Comparison of ENCODE assay signal across 14 mouse cellular contexts in genomic region chr8:118017261-118017660, GRCm38 (mm10).
A peak's percentile ranks its signal among the peaks of the same experiment; 100 is the strongest.
DNase-seq lines count a peak whose midpoint lies in the region; ATAC-seq and TF ChIP-seq lines count a peak whose summit lies in the region.
"Had no signal": no experiment of that assay in that cellular context is flagged by ENCODE, and none has a peak within 500 bp of the region (broad histone marks: within the 10 kb centered on the region; RNA-seq: fewer than 3 reads in every experiment).

No protein-coding gene starts in this region.

- H3K4me2 ChIP-seq in forebrain, embryonic 13.5 days, result no peak overlapping the region
- H3K4me2 ChIP-seq in forebrain, embryonic 15.5 days (replicated peaks), result no peak overlapping the region
- no peak overlapping the region for H3K4me2 ChIP-seq in kidney, postnatal 0 days (ENCODE audit: low read length)
- no peak overlapping the region for H3K4me2 ChIP-seq in hindbrain, embryonic 16.5 days (ENCODE audit: low read length)
- H3K4me2 ChIP-seq in lung, postnatal 0 days (replicated peaks; ENCODE audit: low read depth, low read length), result no peak overlapping the region
- H3K4me2 ChIP-seq: liver, embryonic 15.5 days; neural tube, embryonic 13.5 days had no signal

- TF ChIP-seq CTCF in kidney, postnatal 0 days (IDR thresholded peaks at IDR 0.05; ENCODE audit: low read depth), result no peak
- TF ChIP-seq CTCF in ES-Bruce4 (IDR thresholded peaks at IDR 0.05; ENCODE audit: low read depth, low read length), result no peak
- TF ChIP-seq CTCF in lung, postnatal 0 days (IDR thresholded peaks at IDR 0.05), result no peak

- DNase-seq in kidney, postnatal 0 days (ENCODE audit: low spot score), result peak; percentile 28
- DNase-seq in kidney, adult 18-20 months, result no peak
- DNase-seq in embryo, embryonic 9.5 days (ENCODE audit: extremely low spot score), result no peak
- DNase-seq in lung, postnatal 0 days (ENCODE audit: low spot score), result no peak
- DNase-seq: adrenal gland, postnatal 36 days; heart, adult 11 months; spleen, adult 18-20 months had no signal

- TF ChIP-seq EP300 in ES-Bruce4 (IDR thresholded peaks at IDR 0.05; ENCODE audit: insufficient read depth, low read depth, low read length), result 0 out of 2 replicates have a peak, but pooled peaks have one; percentile 25
- no peak for TF ChIP-seq EP300 in lung, postnatal 0 days (IDR thresholded peaks at IDR 0.05)

- H3K27me3 ChIP-seq in forebrain, embryonic 13.5 days, result no peaks in the 10 kb centered on the region
- no peaks in the 10 kb centered on the region for H3K27me3 ChIP-seq in forebrain, embryonic 15.5 days
- no peaks in the 10 kb centered on the region for H3K27me3 ChIP-seq in kidney, postnatal 0 days (ENCODE audit: insufficient read depth, low read length)
- no peaks in the 10 kb centered on the region for H3K27me3 ChIP-seq in ES-Bruce4 (ENCODE audit: control insufficient read depth, insufficient read depth, low read length, poor library complexity, severe bottlenecking)
- H3K27me3 ChIP-seq in hindbrain, embryonic 16.5 days (replicated peaks; ENCODE audit: control insufficient read depth, insufficient read depth, low read length), result no peaks in the 10 kb centered on the region; the same call in 1 of the 2 replicates
- H3K27me3 ChIP-seq in lung, postnatal 0 days (replicated peaks; ENCODE audit: insufficient read depth, low read length), result no peaks in the 10 kb centered on the region
- H3K27me3 ChIP-seq: liver, embryonic 15.5 days; neural tube, embryonic 13.5 days had no signal

- H3K4me1 ChIP-seq in forebrain, embryonic 13.5 days, result peaks cover 6% of the 10 kb centered on the region
- H3K4me1 ChIP-seq in forebrain, embryonic 15.5 days, result peaks cover 10% of the 10 kb centered on the region
- H3K4me1 ChIP-seq in kidney, postnatal 0 days (replicated peaks; ENCODE audit: insufficient read depth, low read length), result no peaks in the 10 kb centered on the region
- H3K4me1 ChIP-seq in ES-Bruce4 (ENCODE audit: control insufficient read depth, insufficient read depth, low read length), result peaks cover 2% of the 10 kb centered on the region
- no peaks in the 10 kb centered on the region for H3K4me1 ChIP-seq in hindbrain, embryonic 16.5 days (ENCODE audit: control insufficient read depth, insufficient read depth, low read depth, low read length)
- no peaks in the 10 kb centered on the region for H3K4me1 ChIP-seq in lung, postnatal 0 days (ENCODE audit: insufficient read depth, low read depth, low read length)
- H3K4me1 ChIP-seq: liver, embryonic 15.5 days had no signal

- H3K4me3 ChIP-seq in forebrain, embryonic 13.5 days, result no peak overlapping the region
- H3K4me3 ChIP-seq in forebrain, embryonic 15.5 days, result no peak overlapping the region
- no peak overlapping the region for H3K4me3 ChIP-seq in kidney, postnatal 0 days (replicated peaks; ENCODE audit: low read depth, low read length)
- H3K4me3 ChIP-seq in ES-Bruce4 (ENCODE audit: low read depth, low read length), result no peak overlapping the region
- H3K4me3 ChIP-seq in hindbrain, embryonic 16.5 days (ENCODE audit: low read length), result no peak overlapping the region
- H3K4me3 ChIP-seq in lung, postnatal 0 days (ENCODE audit: low read depth, low read length), result no peak overlapping the region
- H3K4me3 ChIP-seq: liver, embryonic 15.5 days; neural tube, embryonic 13.5 days had no signal

- 17% methylated on average over 6 of the region's 6 CpGs for WGBS in forebrain, embryonic 13.5 days
- WGBS in forebrain, embryonic 15.5 days, result 18% methylated on average over 6 of the region's 6 CpGs
- 26% methylated on average over 6 of the region's 6 CpGs for WGBS in kidney, postnatal 0 days
- 29% methylated on average over 5 of the region's 6 CpGs for WGBS in hindbrain, embryonic 16.5 days
- 43% methylated on average over 6 of the region's 6 CpGs for WGBS in lung, postnatal 0 days

- peak; percentile 53 for ATAC-seq in forebrain, embryonic 13.5 days
- no peak; the same call in 1 of the 2 replicates for ATAC-seq in forebrain, embryonic 15.5 days (replicated peaks)
- ATAC-seq in kidney, postnatal 0 days (replicated peaks; ENCODE audit: low FRiP score, low read depth), result no peak
- peak; percentile 61 for ATAC-seq in hindbrain, embryonic 16.5 days
- no peak for ATAC-seq in lung, postnatal 0 days
- ATAC-seq: intestine, embryonic 16.5 days had no signal

- no peak for TF ChIP-seq POLR2A in ES-Bruce4 (IDR thresholded peaks at IDR 0.05; ENCODE audit: insufficient read depth, low read length)

- no peak overlapping the region for H3K9ac ChIP-seq in forebrain, embryonic 13.5 days
- no peak overlapping the region for H3K9ac ChIP-seq in forebrain, embryonic 15.5 days (replicated peaks)
- no peak overlapping the region for H3K9ac ChIP-seq in kidney, postnatal 0 days (ENCODE audit: low read depth, low read length)
- no peak overlapping the region for H3K9ac ChIP-seq in ES-Bruce4 (ENCODE audit: low read depth, poor library complexity, severe bottlenecking)
- H3K9ac ChIP-seq in hindbrain, embryonic 16.5 days (ENCODE audit: low read depth, low read length), result no peak overlapping the region
- no peak overlapping the region for H3K9ac ChIP-seq in lung, postnatal 0 days (replicated peaks; ENCODE audit: low read depth)
- H3K9ac ChIP-seq: liver, embryonic 15.5 days; neural tube, embryonic 13.5 days had no signal

- H3K9me3 ChIP-seq in forebrain, embryonic 13.5 days (replicated peaks), result no peaks in the 10 kb centered on the region
- no peaks in the 10 kb centered on the region for H3K9me3 ChIP-seq in forebrain, embryonic 15.5 days
- no peaks in the 10 kb centered on the region for H3K9me3 ChIP-seq in kidney, postnatal 0 days (replicated peaks; ENCODE audit: low read length)
- H3K9me3 ChIP-seq in ES-Bruce4 (replicated peaks; ENCODE audit: control insufficient read depth, insufficient read depth, low read length, poor library complexity, severe bottlenecking), result no peaks in the 10 kb centered on the region; the same call in none of the 2 replicates
- no peaks in the 10 kb centered on the region for H3K9me3 ChIP-seq in hindbrain, embryonic 16.5 days (ENCODE audit: control insufficient read depth, low read length)
- no peaks in the 10 kb centered on the region for H3K9me3 ChIP-seq in lung, postnatal 0 days (ENCODE audit: low read length)
- H3K9me3 ChIP-seq: neural tube, embryonic 13.5 days had no signal

- no peak overlapping the region for H3K27ac ChIP-seq in forebrain, embryonic 13.5 days
- H3K27ac ChIP-seq in forebrain, embryonic 15.5 days (replicated peaks), result no peak overlapping the region
- no peak overlapping the region for H3K27ac ChIP-seq in kidney, postnatal 0 days
- no peak overlapping the region for H3K27ac ChIP-seq in ES-Bruce4 (ENCODE audit: insufficient read depth, low read length)
- no peak overlapping the region for H3K27ac ChIP-seq in hindbrain, embryonic 16.5 days (ENCODE audit: low read depth, low read length)
- H3K27ac ChIP-seq in lung, postnatal 0 days (ENCODE audit: low read length), result no peak overlapping the region
- H3K27ac ChIP-seq: liver, embryonic 15.5 days; neural tube, embryonic 13.5 days had no signal

- H3K36me3 ChIP-seq in forebrain, embryonic 13.5 days (ENCODE audit: poor library complexity, severe bottlenecking), result no peaks in the 10 kb centered on the region
- H3K36me3 ChIP-seq in forebrain, embryonic 15.5 days, result no peaks in the 10 kb centered on the region
- no peaks in the 10 kb centered on the region for H3K36me3 ChIP-seq in kidney, postnatal 0 days (ENCODE audit: insufficient read depth, low read length)
- H3K36me3 ChIP-seq in ES-Bruce4 (ENCODE audit: control insufficient read depth, insufficient read depth, low read length, poor library complexity, severe bottlenecking), result no peaks in the 10 kb centered on the region
- no peaks in the 10 kb centered on the region for H3K36me3 ChIP-seq in hindbrain, embryonic 16.5 days (ENCODE audit: control insufficient read depth, insufficient read depth, low read length)
- H3K36me3 ChIP-seq in lung, postnatal 0 days (ENCODE audit: insufficient read depth, low read length), result no peaks in the 10 kb centered on the region
- H3K36me3 ChIP-seq: liver, embryonic 15.5 days; neural tube, embryonic 13.5 days had no signal

Comparison
In these comparisons a context has a peak if more than half of its experiments do, and no peak if none do; other contexts are left out.
1. ATAC-seq: peak in forebrain, embryonic 13.5 days (single experiment) and hindbrain, embryonic 16.5 days (single experiment); none in forebrain, embryonic 15.5 days (single experiment), kidney, postnatal 0 days (single experiment) and lung, postnatal 0 days (single experiment).